Mouse (Mus musculus): ENCODE data around the gene Cys1. TPM values are rescaled to one million over a fixed set of nuclear protein-coding genes. Genes with fewer than 3 reads are reported as not detected.

Gene Cys1
- 0.28 and 0.34 TPM in 2 replicates for polyA plus RNA-seq (2016; fragmentation: Nextera tagmentation; extraction: Ambion mirVana)

DNA sequence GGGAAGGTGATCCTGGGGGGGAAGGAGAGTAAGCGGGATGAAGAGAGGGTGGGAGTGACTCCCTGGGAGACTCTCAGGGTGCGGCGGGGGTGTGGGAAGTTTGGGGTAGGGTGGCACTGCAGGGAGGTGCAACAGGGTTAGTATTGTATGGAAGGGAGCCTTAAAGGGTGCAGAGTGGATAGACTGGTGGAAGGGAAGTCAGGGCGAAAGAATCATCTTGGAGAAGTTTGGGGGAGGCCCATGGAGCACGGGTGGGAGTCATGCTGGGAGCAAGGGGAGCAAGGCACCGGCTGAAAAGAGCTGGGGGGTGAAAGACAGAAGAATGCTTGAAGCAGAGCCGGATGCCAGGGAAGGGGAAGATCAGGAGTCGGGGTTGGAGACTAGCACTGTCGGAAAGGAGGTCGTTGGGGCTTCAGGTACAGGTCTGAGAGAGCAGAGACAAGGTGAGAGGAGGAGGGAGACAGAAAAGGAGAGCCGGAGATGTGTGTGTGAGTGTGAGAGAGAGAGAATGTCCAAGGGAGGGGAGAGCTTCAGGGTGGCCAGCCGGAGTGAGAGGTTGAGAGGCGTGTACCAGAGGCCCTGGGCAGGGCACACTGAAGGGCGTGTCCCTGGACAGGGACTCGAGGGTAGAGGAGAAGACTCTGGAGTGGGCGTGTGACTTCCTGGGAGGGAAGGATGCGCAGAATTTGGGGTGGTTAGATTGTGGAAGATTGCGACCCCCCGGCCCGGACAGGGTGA, at the start of gene Cys1:
Gene Cys1, minus strand, starts transcription at position 528 of the 738 bp plus-strand sequence.
- no peaks in the 10 kb centered on the region for H3K9me3 ChIP-seq
- peaks cover 23% of the 10 kb centered on the region for H3K4me1 ChIP-seq
- no peak for DNase-seq (ENCODE audit: low spot score)
- H3K27ac ChIP-seq, result peak within 1 kb of the TSS; percentile 69
- 4% methylated on average over 20 of the region's 20 CpGs for WGBS
- H3K27me3 ChIP-seq (ENCODE audit: insufficient read depth, poor library complexity, severe bottlenecking), result peaks cover 66% of the 10 kb centered on the region
- no peaks in the 10 kb centered on the region for H3K36me3 ChIP-seq
- H3K4me3 ChIP-seq, result peak within 1 kb of the TSS; percentile 64

DNA sequence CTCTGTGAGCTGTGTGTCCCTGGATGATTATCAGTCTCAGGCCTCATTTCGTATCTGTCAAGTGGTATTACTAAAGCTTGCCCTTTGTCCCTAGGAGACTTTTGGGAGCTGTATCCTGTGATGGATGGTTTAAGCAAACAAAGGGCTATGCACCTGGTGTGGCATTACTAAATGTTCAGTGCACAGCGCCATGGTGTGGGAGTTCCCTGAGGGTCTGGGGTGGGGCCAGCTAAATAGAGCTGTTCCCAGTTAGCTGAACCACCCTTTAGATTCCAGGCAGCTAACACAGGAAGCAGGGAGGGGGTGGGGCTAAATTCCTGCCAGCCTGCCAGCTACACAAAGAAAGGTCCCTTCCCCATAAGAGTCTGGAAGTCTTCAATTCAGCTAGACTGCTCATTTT, 42.8 kb upstream of the Cys1 start:
- Histone ChIP-seq H3K4me1 (peaks cover 14% of the 10 kb centered on the region), H3K9me3 (peaks cover 3% of the 10 kb centered on the region; the same call in 1 of the 2 replicates), H3K27ac (peak overlapping the region; percentile 80), H3K36me3 (no peaks in the 10 kb centered on the region), H3K27me3 (ENCODE audit: insufficient read depth, poor library complexity, severe bottlenecking) (no peaks in the 10 kb centered on the region), H3K4me3 (0 out of 2 replicates have a peak overlapping the region, but pooled peaks have one; percentile 9)
- 18% methylated on average over 2 of the region's 2 CpGs for WGBS
- no peak for DNase-seq (ENCODE audit: low spot score)

GRCm38 (mm10) chr12:24723859-24724258, 42.2 kb upstream of the Cys1 start:
- H3K9me3 ChIP-seq, result no peaks in the 10 kb centered on the region
- no peaks in the 10 kb centered on the region for H3K36me3 ChIP-seq
- WGBS, result 42% methylated on average over 4 of the region's 4 CpGs
- H3K4me1 ChIP-seq, result peaks cover 14% of the 10 kb centered on the region
- no peaks in the 10 kb centered on the region for H3K27me3 ChIP-seq (ENCODE audit: insufficient read depth, poor library complexity, severe bottlenecking)
- no peak overlapping the region for H3K4me3 ChIP-seq
- peak overlapping the region; percentile 80 for H3K27ac ChIP-seq
- no peak for DNase-seq (ENCODE audit: low spot score)

- no peak overlapping the region for H3K4me3 ChIP-seq
- H3K27me3 ChIP-seq (ENCODE audit: insufficient read depth, poor library complexity, severe bottlenecking), result no peaks in the 10 kb centered on the region
- no peaks in the 10 kb centered on the region for H3K9me3 ChIP-seq
- H3K4me1 ChIP-seq, result peaks cover 14% of the 10 kb centered on the region
- DNase-seq (ENCODE audit: low spot score), result no peak
- H3K36me3 ChIP-seq, result no peaks in the 10 kb centered on the region
- WGBS, result 56% methylated on average over 2 of the region's 2 CpGs
- H3K27ac ChIP-seq, result peak overlapping the region; percentile 80; the same call in 1 of the 2 replicates
Measured at GRCm38 (mm10) chr12:24723434-24723833, 41.8 kb upstream of the Cys1 start.

DNA sequence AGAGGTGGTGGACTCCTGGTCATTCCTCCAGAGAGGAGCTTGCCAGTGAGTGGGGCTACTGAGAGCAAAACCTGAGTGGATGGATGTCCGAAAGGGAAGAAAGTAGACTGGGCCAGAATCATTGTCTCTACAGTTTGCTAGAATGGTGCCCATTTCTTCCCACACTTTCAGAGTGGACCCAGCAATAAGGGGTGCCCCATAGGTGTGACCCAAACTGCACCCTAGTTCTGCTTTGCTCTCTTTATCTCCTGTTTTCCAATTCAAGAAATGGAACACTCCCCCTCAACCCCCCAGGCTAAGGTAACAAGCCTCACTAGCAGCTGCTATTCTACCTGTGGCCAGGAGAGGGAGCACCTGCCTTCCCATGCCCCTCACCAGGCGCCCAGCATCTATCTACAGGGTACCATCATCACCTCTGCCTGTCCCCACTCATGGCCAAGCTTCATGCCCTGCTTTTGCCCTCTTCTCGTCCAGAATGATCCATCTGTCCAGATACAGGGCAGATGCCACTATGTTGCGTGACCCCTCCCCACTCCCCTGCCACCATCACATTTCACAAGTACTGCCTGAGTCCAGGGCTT, 35.2 kb upstream of the Cys1 start:
- Histone ChIP-seq H3K36me3 (peaks cover 31% of the 10 kb centered on the region), H3K9me3 (no peaks in the 10 kb centered on the region), H3K27ac (peak overlapping the region; percentile 42; the same call in 1 of the 2 replicates), H3K27me3 (ENCODE audit: insufficient read depth, poor library complexity, severe bottlenecking) (no peaks in the 10 kb centered on the region), H3K4me3 (no peak overlapping the region), H3K4me1 (peaks cover 15% of the 10 kb centered on the region)
- DNase-seq (ENCODE audit: low spot score), result no peak
- 49% methylated on average over 4 of the region's 4 CpGs for WGBS

DNA sequence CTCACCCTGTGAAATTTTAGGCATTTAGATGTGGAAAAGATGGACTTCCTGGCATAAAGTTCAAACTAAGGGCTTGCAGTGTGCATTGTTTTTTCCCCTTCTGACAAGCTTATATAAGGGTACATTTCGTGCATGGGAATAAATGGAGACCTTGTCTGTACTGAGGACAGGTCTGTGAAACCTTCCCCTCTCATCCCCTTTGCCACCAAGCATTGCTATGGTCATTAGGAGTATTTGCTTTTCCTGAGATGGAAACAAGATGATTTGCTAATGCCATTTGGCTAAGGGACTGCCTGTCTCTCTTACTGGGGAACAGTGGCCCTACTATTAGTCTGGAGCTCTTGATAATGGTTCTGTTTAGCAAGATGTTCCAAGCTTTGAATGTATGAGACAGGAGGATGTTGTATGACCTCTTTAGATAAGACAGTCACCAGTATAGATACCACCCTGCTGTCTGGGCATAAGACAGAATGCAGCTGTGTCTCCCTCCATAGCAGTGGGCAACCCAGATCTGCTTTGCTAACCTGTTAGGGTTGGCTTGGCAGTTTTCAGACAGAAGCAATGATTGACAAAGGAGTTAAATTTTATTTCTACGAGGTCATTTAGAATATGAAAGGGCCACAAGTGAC, 33.8 kb upstream of the Cys1 start:
- DNase-seq (ENCODE audit: low spot score), result no peak
- WGBS, result 71% methylated on average over 2 of the region's 2 CpGs
- no peaks in the 10 kb centered on the region for H3K9me3 ChIP-seq
- no peaks in the 10 kb centered on the region for H3K27me3 ChIP-seq (ENCODE audit: insufficient read depth, poor library complexity, severe bottlenecking)
- peaks cover 26% of the 10 kb centered on the region for H3K4me1 ChIP-seq
- no peak overlapping the region for H3K27ac ChIP-seq
- H3K4me3 ChIP-seq, result no peak overlapping the region
- H3K36me3 ChIP-seq, result peaks cover 45% of the 10 kb centered on the region

DNA sequence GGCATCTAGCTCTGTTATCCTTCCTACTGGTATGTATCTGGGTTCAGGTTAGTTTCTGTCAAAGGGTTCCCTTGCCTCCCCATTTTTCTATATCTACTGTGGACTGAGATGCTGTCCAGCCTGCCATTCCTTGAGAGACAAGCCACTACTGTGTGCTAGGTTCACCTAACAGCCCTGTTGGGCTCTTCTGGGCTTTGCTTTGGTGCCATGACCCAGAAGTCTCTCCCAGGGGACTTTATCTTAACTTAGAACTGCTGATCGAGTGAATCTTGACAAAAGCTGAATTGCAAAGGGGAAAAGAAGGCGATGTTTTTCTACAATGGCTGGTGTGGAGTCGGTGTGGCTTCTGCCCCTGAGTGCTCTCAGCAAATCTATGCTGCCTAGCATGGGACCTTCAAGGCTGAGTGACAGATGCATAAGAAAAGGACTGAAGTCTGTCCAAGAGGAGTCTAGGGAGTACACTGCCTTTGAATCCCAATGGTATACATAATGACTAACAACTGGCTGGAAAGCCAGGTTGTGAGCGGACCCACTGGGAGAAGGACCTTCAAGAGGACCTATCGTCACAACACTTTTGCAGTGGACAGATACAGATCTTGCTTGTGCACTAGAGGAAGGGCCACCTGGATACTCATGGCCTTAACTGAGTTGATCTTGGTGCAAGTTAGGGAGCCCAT, 33.1 kb upstream of the Cys1 start:
- no peaks in the 10 kb centered on the region for H3K27me3 ChIP-seq (ENCODE audit: insufficient read depth, poor library complexity, severe bottlenecking)
- no peak overlapping the region for H3K27ac ChIP-seq
- DNase-seq (ENCODE audit: low spot score), result no peak
- H3K9me3 ChIP-seq, result no peaks in the 10 kb centered on the region
- H3K4me1 ChIP-seq, result peaks cover 32% of the 10 kb centered on the region
- peaks cover 47% of the 10 kb centered on the region for H3K36me3 ChIP-seq
- 73% methylated on average over 5 of the region's 5 CpGs for WGBS
- H3K4me3 ChIP-seq, result no peak overlapping the region

- no peaks in the 10 kb centered on the region for H3K9me3 ChIP-seq
- H3K4me1 ChIP-seq, result peaks cover 36% of the 10 kb centered on the region
- H3K36me3 ChIP-seq, result peaks cover 47% of the 10 kb centered on the region
- H3K27me3 ChIP-seq (ENCODE audit: insufficient read depth, poor library complexity, severe bottlenecking), result no peaks in the 10 kb centered on the region
- DNase-seq (ENCODE audit: low spot score), result no peak
- H3K4me3 ChIP-seq, result no peak overlapping the region
- 77% methylated on average over 8 of the region's 8 CpGs for WGBS
- H3K27ac ChIP-seq, result 0 out of 2 replicates have a peak overlapping the region, but pooled peaks have one; percentile 36
Measured at GRCm38 (mm10) chr12:24712396-24712795, 30.8 kb upstream of the Cys1 start.

- Histone ChIP-seq H3K4me3 (0 out of 2 replicates have a peak overlapping the region, but pooled peaks have one; percentile 97), H3K27me3 (ENCODE audit: insufficient read depth, poor library complexity, severe bottlenecking) (no peaks in the 10 kb centered on the region), H3K36me3 (peaks cover 47% of the 10 kb centered on the region), H3K27ac (no peak overlapping the region), H3K4me1 (peaks cover 43% of the 10 kb centered on the region), H3K9me3 (no peaks in the 10 kb centered on the region)
- whole genome bisulfite sequencing, result 75% methylated on average over 5 of the region's 5 CpGs
- no peak for DNase-seq (ENCODE audit: low spot score)
Measured at GRCm38 (mm10) chr12:24710672-24711071, 29.1 kb upstream of the Cys1 start.

DNA sequence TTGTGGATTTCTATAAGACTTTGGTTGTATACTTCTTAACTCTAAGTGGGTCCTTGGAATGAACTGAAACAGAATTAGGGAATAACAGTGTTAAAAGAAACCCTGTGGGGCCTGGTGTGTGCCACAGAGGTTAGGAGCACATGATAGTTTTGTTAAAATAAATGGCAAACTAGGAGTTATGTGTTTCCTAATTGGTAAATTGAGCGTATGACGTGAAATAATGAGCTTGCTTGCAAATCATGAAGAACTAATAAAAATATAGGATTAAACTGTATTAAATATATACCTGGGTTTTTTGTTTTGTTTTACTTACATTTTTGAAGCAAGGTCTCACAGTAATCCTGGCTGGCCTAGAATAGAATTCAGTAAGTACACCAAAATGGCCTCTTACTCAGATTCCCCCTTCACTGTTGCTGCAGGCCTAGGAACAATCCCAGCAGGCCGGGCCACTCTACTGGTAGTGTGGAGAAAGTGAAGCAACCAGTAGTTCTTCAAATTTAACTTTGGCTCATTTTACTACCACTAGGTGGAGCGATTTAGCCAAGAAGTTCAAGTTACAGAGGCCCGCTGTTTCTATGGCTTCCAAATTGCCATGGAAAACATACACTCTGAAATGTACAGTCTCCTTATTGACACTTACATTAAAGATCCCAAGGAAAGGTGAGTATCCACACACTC, 28.4 kb upstream of the Cys1 start:
- peaks cover 46% of the 10 kb centered on the region for H3K36me3 ChIP-seq
- peak overlapping the region; percentile 97 for H3K4me3 ChIP-seq
- H3K9me3 ChIP-seq, result no peaks in the 10 kb centered on the region
- peak overlapping the region; percentile 96 for H3K27ac ChIP-seq
- peak; percentile 88 for DNase-seq (ENCODE audit: low spot score)
- H3K4me1 ChIP-seq, result peaks cover 43% of the 10 kb centered on the region
- no peaks in the 10 kb centered on the region for H3K27me3 ChIP-seq (ENCODE audit: insufficient read depth, poor library complexity, severe bottlenecking)
- WGBS, result 42% methylated on average over 5 of the region's 5 CpGs

- Histone ChIP-seq H3K27me3 (ENCODE audit: insufficient read depth, poor library complexity, severe bottlenecking) (no peaks in the 10 kb centered on the region), H3K4me1 (peaks cover 43% of the 10 kb centered on the region), H3K9me3 (no peaks in the 10 kb centered on the region), H3K27ac (peak overlapping the region; percentile 96), H3K4me3 (peak overlapping the region; percentile 97), H3K36me3 (peaks cover 40% of the 10 kb centered on the region)
- 34% methylated on average over 6 of the region's 6 CpGs for WGBS
- no peak for DNase-seq (ENCODE audit: low spot score)
Measured at GRCm38 (mm10) chr12:24709409-24709808, 27.8 kb upstream of the Cys1 start.

GRCm38 (mm10) chr12:24708824-24709218, 27.2 kb upstream of the Cys1 start:
- Histone ChIP-seq H3K9me3 (no peaks in the 10 kb centered on the region), H3K4me3 (peak overlapping the region; percentile 97), H3K36me3 (peaks cover 34% of the 10 kb centered on the region), H3K27ac (peak overlapping the region; percentile 96), H3K27me3 (ENCODE audit: insufficient read depth, poor library complexity, severe bottlenecking) (no peaks in the 10 kb centered on the region), H3K4me1 (peaks cover 43% of the 10 kb centered on the region)
- no peak for DNase-seq (ENCODE audit: low spot score)
- 2% methylated on average over 17 of the region's 17 CpGs for WGBS

Measured in heart, embryonic 10.5 days (tissue).